Mouse (Mus musculus) gastrocnemius, postnatal 36 days (tissue): ENCODE results near the gene Cflar. TPM values are rescaled to one million over a fixed set of nuclear protein-coding genes. Genes with fewer than 3 reads are reported as not detected.

ENCODE experiments used
- total RNA-seq, 2 experiments: library from RNA; stranded (reverse); gene quantifications; 2 replicates each; pipeline ENCODE4 v1.2.3; 2021

Gene Cflar
- total RNA-seq, 2 experiments from 2014 or later, result 34.9 to 42.3 TPM

Other genes starting within 250 kb of the Cflar start
- gene Orc2, start 206.4 kb upstream of the Cflar start, total RNA-seq, result 10 to 100 TPM in 1 of 2 experiments, 1 to 10 TPM in 1; 9.1 to 11.5 TPM
- 10 to 100 TPM in 1 of 2 experiments, 1 to 10 TPM in 1; 8.6 to 10.6 TPM for gene Fam126b, start 125.2 kb upstream of the Cflar start, total RNA-seq
- 100 to 1,000 TPM; 154 to 170 TPM for gene Ndufb3, start 125.1 kb upstream of the Cflar start, total RNA-seq
- gene Als2cr12, start 15.5 kb upstream of the Cflar start, total RNA-seq, result not detected
- gene Casp8, start 83.9 kb downstream of the Cflar start, total RNA-seq, result 1 to 10 TPM; 2.5 to 3.1 TPM